Mouse (Mus musculus): ENCODE measurements at regions not wholly inside any gene's neighbourhood (a gene's known extent, or its start where the extent isn't known, plus 50 kb on each side); places are given as distances from the start of the nearest gene placed in this dataset.
"Not testable (repeated sequence)": the region's sequence is repeated elsewhere in the genome, so short reads cannot be mapped to it uniquely, and the experiment has no call there.

DNA sequence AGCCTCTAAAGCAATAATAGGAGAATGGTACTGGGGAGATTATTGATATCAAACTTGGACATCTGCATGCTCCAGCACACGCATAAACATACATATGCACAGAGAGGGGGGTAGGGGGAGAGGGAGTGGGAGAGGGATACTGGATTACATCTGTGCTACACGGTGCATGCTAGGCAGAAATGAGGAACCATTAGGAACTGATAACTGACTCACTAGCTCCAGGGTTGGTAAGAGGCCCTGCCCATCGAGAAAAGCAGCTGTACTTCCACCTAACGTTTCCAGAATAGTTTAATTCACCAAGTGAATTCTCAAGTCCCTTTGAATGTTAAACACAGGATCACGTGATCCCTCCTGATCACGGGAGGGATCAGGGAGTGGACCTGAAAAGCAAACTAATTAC lies 825.1 kb downstream of the Diaph3 start:
- ATAC-seq (ENCODE audit: insufficient number of reproducible peaks, insufficient read depth, low FRiP score, low read depth): no peak

DNA sequence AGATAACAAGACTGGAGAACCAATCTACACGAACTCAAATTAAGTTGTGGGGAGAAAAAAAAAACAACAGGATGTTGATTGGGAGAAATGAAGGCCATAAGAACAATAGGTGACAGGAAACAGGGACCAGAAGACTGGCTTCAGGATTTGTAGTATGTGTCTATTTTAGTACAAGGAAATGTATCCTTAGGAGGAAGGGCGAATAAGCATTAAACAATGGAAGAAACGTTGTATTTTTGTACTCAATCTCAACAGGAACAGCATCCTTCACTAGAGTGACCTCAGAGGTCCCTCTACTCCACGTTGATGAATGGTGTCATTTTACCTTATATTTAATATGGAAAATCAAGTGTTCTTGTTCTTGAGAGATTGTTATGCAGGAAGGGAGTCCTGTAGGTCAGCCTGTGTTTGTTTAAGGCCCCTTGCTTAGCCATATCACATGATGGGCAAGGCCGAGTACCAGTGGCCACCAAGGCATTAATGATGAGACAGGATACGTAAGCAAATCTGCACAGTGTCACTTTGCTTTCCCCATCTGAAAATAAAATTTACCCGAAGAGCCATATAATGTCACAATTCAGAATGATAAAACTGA lies 832.0 kb downstream of the Diaph3 start:
- Histone ChIP-seq H3K36me3 (ENCODE audit: control insufficient read depth, insufficient read depth, low read length) (no peaks in the 10 kb centered on the region), H3K9me3 (ENCODE audit: control insufficient read depth, low read depth, low read length) (no peaks in the 10 kb centered on the region), H3K27ac (ENCODE audit: low read length) (no peak overlapping the region), H3K4me1 (ENCODE audit: control insufficient read depth, insufficient read depth, low read length) (no peaks in the 10 kb centered on the region), H3K27me3 (ENCODE audit: control insufficient read depth, insufficient read depth, low read length) (no peaks in the 10 kb centered on the region), H3K4me3 (ENCODE audit: low read depth, low read length) (no peak overlapping the region), H3K4me2 (replicated peaks; ENCODE audit: low read depth, low read length) (no peak overlapping the region), H3K9ac (replicated peaks; ENCODE audit: low read depth, low read length) (no peak overlapping the region)
- 50% methylated on average over 7 of the region's 7 CpGs for WGBS
- ATAC-seq (ENCODE audit: insufficient number of reproducible peaks, insufficient read depth, low FRiP score, low read depth): no peak

More for the DNA sequence above, 825.1 kb downstream of the Diaph3 start:
- H3K9me3 ChIP-seq (ENCODE audit: control insufficient read depth, low read depth, low read length): no peaks in the 10 kb centered on the region
- no peak overlapping the region for H3K4me2 ChIP-seq (replicated peaks; ENCODE audit: low read depth, low read length)
- no peaks in the 10 kb centered on the region for H3K36me3 ChIP-seq (ENCODE audit: control insufficient read depth, insufficient read depth, low read length)
- no peaks in the 10 kb centered on the region for H3K4me1 ChIP-seq (ENCODE audit: control insufficient read depth, insufficient read depth, low read length)
- H3K27me3 ChIP-seq (ENCODE audit: control insufficient read depth, insufficient read depth, low read length): no peaks in the 10 kb centered on the region
- H3K27ac ChIP-seq (ENCODE audit: low read length): no peak overlapping the region
- no peak overlapping the region for H3K9ac ChIP-seq (replicated peaks; ENCODE audit: low read depth, low read length)
- 65% methylated on average over 6 of the region's 6 CpGs for WGBS
- H3K4me3 ChIP-seq (ENCODE audit: low read depth, low read length): no peak overlapping the region

- Histone ChIP-seq H3K4me3 (ENCODE audit: low read depth, low read length) (no peak overlapping the region), H3K36me3 (ENCODE audit: control insufficient read depth, insufficient read depth, low read length) (no peaks in the 10 kb centered on the region), H3K27ac (ENCODE audit: low read length) (no peak overlapping the region), H3K9me3 (ENCODE audit: control insufficient read depth, low read depth, low read length) (no peaks in the 10 kb centered on the region), H3K4me2 (replicated peaks; ENCODE audit: low read depth, low read length) (no peak overlapping the region), H3K27me3 (ENCODE audit: control insufficient read depth, insufficient read depth, low read length) (no peaks in the 10 kb centered on the region), H3K4me1 (ENCODE audit: control insufficient read depth, insufficient read depth, low read length) (no peaks in the 10 kb centered on the region), H3K9ac (replicated peaks; ENCODE audit: low read depth, low read length) (no peak overlapping the region)
- no peak; the same call in 1 of the 2 replicates for ATAC-seq (ENCODE audit: insufficient number of reproducible peaks, insufficient read depth, low FRiP score, low read depth)
- 24% methylated on average over 2 of the region's 2 CpGs for WGBS
These were observed 833.2 kb downstream of the Diaph3 start for GRCm38 (mm10) chr14:86307806-86308205.

DNA sequence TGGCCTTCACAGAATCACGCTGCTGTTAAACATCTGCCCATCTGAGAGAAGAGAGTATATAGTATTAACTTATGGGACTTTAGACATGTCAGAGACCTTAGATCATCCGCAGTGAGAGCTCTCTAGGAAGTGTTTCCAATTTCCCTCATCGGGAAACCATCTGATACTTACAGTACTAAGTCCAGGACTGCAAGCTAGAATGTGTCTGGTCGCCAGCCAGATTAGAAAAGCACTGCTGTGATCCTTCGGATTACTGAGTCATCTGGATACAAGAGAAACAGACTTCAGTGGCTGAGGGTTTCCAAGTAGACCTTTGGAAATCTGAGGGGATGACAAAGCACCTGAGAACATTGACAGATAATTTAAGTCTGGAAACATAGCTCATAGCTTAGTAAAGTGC lies 839.4 kb downstream of the Diaph3 start:
- no peaks in the 10 kb centered on the region for H3K4me1 ChIP-seq (ENCODE audit: control insufficient read depth, insufficient read depth, low read length)
- no peak overlapping the region for H3K4me2 ChIP-seq (replicated peaks; ENCODE audit: low read depth, low read length)
- H3K27me3 ChIP-seq (ENCODE audit: control insufficient read depth, insufficient read depth, low read length): no peaks in the 10 kb centered on the region
- no peak overlapping the region for H3K9ac ChIP-seq (replicated peaks; ENCODE audit: low read depth, low read length)
- WGBS: 79% methylated on average over 5 of the region's 5 CpGs
- no peak overlapping the region for H3K4me3 ChIP-seq (ENCODE audit: low read depth, low read length)
- ATAC-seq (ENCODE audit: insufficient number of reproducible peaks, insufficient read depth, low FRiP score, low read depth): no peak
- no peaks in the 10 kb centered on the region for H3K36me3 ChIP-seq (ENCODE audit: control insufficient read depth, insufficient read depth, low read length)
- no peaks in the 10 kb centered on the region for H3K9me3 ChIP-seq (ENCODE audit: control insufficient read depth, low read depth, low read length)
- H3K27ac ChIP-seq (ENCODE audit: low read length): no peak overlapping the region

DNA sequence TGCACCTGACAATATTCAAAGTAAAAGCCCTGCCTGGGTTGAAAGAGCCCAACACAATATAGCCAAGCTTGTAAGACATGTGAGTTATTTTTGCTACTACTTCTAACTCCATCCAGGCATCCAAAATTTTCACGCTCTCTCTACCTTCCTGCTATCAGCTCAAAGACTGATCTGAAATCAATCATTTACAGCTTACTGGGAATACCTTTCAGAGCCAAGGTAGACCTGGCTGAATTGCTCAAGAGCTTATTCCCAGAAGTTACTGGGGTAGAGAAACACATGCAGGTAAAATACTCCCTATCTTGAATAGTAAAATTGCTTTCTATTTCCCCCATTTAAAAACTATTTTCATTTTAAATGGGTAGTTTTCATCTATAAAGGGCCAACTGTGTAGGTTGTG lies 840.2 kb downstream of the Diaph3 start:
- Histone ChIP-seq H3K36me3 (ENCODE audit: control insufficient read depth, insufficient read depth, low read length) (no peaks in the 10 kb centered on the region), H3K4me1 (ENCODE audit: control insufficient read depth, insufficient read depth, low read length) (no peaks in the 10 kb centered on the region), H3K9me3 (ENCODE audit: control insufficient read depth, low read depth, low read length) (no peaks in the 10 kb centered on the region), H3K4me3 (ENCODE audit: low read depth, low read length) (no peak overlapping the region), H3K27ac (ENCODE audit: low read length) (no peak overlapping the region), H3K27me3 (ENCODE audit: control insufficient read depth, insufficient read depth, low read length) (no peaks in the 10 kb centered on the region), H3K9ac (replicated peaks; ENCODE audit: low read depth, low read length) (no peak overlapping the region), H3K4me2 (replicated peaks; ENCODE audit: low read depth, low read length) (no peak overlapping the region)
- 71% methylated on average over 1 of the region's 1 CpGs for WGBS
- no peak for ATAC-seq (ENCODE audit: insufficient number of reproducible peaks, insufficient read depth, low FRiP score, low read depth)

GRCm38 (mm10) chr14:86297991-86298390 lies 843.0 kb downstream of the Diaph3 start:
- no peak overlapping the region for H3K27ac ChIP-seq (ENCODE audit: low read length)
- 48% methylated on average over 2 of the region's 2 CpGs for WGBS
- H3K4me1 ChIP-seq (ENCODE audit: control insufficient read depth, insufficient read depth, low read length): no peaks in the 10 kb centered on the region
- H3K9me3 ChIP-seq (ENCODE audit: control insufficient read depth, low read depth, low read length): no peaks in the 10 kb centered on the region
- no peak overlapping the region for H3K9ac ChIP-seq (replicated peaks; ENCODE audit: low read depth, low read length)
- no peaks in the 10 kb centered on the region for H3K36me3 ChIP-seq (ENCODE audit: control insufficient read depth, insufficient read depth, low read length)
- no peak for ATAC-seq (ENCODE audit: insufficient number of reproducible peaks, insufficient read depth, low FRiP score, low read depth)
- no peak overlapping the region for H3K4me2 ChIP-seq (replicated peaks; ENCODE audit: low read depth, low read length)
- H3K4me3 ChIP-seq (ENCODE audit: low read depth, low read length): no peak overlapping the region
- no peaks in the 10 kb centered on the region for H3K27me3 ChIP-seq (ENCODE audit: control insufficient read depth, insufficient read depth, low read length)

GRCm38 (mm10) chr14:86294606-86295005 lies 846.4 kb downstream of the Diaph3 start:
- H3K9ac ChIP-seq (replicated peaks; ENCODE audit: low read depth, low read length); H3K36me3 ChIP-seq (ENCODE audit: control insufficient read depth, insufficient read depth, low read length); H3K4me3 ChIP-seq (ENCODE audit: low read depth, low read length); ATAC-seq (ENCODE audit: insufficient number of reproducible peaks, insufficient read depth, low FRiP score, low read depth); H3K4me2 ChIP-seq (replicated peaks; ENCODE audit: low read depth, low read length); H3K9me3 ChIP-seq (ENCODE audit: control insufficient read depth, low read depth, low read length); H3K27ac ChIP-seq (ENCODE audit: low read length); H3K27me3 ChIP-seq (ENCODE audit: control insufficient read depth, insufficient read depth, low read length); H3K4me1 ChIP-seq (ENCODE audit: control insufficient read depth, insufficient read depth, low read length): not testable (repeated sequence)
- 86% methylated on average over 5 of the region's 5 CpGs for WGBS

DNA sequence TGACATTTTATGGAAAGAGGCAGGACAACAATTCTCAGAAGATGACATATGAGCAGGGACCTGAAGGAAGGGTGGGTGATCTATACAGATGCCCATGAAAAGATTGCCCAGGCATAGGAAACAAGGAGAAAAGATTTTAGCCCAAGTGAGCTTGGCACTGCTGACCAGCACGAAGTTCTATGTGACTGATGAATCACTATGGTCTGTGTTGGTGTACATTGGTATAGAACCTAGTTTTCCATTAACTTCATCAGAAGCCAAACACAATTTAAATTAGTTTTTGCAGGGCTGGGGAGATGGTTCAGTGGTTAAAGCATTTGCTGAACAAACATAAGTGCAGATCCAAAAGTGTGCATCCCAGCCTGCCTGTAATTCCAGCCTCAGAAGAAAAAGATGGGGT lies 847.2 kb downstream of the Diaph3 start:
- Histone ChIP-seq H3K4me1 (ENCODE audit: control insufficient read depth, insufficient read depth, low read length) (no peaks in the 10 kb centered on the region), H3K36me3 (ENCODE audit: control insufficient read depth, insufficient read depth, low read length) (no peaks in the 10 kb centered on the region), H3K27me3 (ENCODE audit: control insufficient read depth, insufficient read depth, low read length) (no peaks in the 10 kb centered on the region), H3K27ac (ENCODE audit: low read length) (no peak overlapping the region), H3K9me3 (ENCODE audit: control insufficient read depth, low read depth, low read length) (no peaks in the 10 kb centered on the region), H3K4me2 (replicated peaks; ENCODE audit: low read depth, low read length) (no peak overlapping the region), H3K9ac (replicated peaks; ENCODE audit: low read depth, low read length) (no peak overlapping the region), H3K4me3 (ENCODE audit: low read depth, low read length) (no peak overlapping the region)
- WGBS: 76% methylated on average over 1 of the region's 1 CpGs
- no peak for ATAC-seq (ENCODE audit: insufficient number of reproducible peaks, insufficient read depth, low FRiP score, low read depth)

- Histone ChIP-seq H3K4me2 (replicated peaks; ENCODE audit: low read depth, low read length) (no peak overlapping the region), H3K27ac (ENCODE audit: low read length) (no peak overlapping the region), H3K4me3 (ENCODE audit: low read depth, low read length) (no peak overlapping the region), H3K9ac (replicated peaks; ENCODE audit: low read depth, low read length) (no peak overlapping the region), H3K27me3 (ENCODE audit: control insufficient read depth, insufficient read depth, low read length) (no peaks in the 10 kb centered on the region), H3K4me1 (ENCODE audit: control insufficient read depth, insufficient read depth, low read length) (no peaks in the 10 kb centered on the region), H3K36me3 (ENCODE audit: control insufficient read depth, insufficient read depth, low read length) (no peaks in the 10 kb centered on the region), H3K9me3 (ENCODE audit: control insufficient read depth, low read depth, low read length) (no peaks in the 10 kb centered on the region)
- 63% methylated on average over 3 of the region's 3 CpGs for WGBS
- no peak for ATAC-seq (ENCODE audit: insufficient number of reproducible peaks, insufficient read depth, low FRiP score, low read depth)
These were observed 847.7 kb downstream of the Diaph3 start for GRCm38 (mm10) chr14:86293371-86293770.

All from stomach, embryonic 14.5 days (tissue).